Mouse (Mus musculus): ENCODE results near the gene Phf2. TPM values are rescaled to one million over a fixed set of nuclear protein-coding genes. Genes with fewer than 3 reads are reported as not detected.

Phf2 gene
- total RNA-seq (2023), result 27.4 and 28.6 TPM in 2 replicates

DNA sequence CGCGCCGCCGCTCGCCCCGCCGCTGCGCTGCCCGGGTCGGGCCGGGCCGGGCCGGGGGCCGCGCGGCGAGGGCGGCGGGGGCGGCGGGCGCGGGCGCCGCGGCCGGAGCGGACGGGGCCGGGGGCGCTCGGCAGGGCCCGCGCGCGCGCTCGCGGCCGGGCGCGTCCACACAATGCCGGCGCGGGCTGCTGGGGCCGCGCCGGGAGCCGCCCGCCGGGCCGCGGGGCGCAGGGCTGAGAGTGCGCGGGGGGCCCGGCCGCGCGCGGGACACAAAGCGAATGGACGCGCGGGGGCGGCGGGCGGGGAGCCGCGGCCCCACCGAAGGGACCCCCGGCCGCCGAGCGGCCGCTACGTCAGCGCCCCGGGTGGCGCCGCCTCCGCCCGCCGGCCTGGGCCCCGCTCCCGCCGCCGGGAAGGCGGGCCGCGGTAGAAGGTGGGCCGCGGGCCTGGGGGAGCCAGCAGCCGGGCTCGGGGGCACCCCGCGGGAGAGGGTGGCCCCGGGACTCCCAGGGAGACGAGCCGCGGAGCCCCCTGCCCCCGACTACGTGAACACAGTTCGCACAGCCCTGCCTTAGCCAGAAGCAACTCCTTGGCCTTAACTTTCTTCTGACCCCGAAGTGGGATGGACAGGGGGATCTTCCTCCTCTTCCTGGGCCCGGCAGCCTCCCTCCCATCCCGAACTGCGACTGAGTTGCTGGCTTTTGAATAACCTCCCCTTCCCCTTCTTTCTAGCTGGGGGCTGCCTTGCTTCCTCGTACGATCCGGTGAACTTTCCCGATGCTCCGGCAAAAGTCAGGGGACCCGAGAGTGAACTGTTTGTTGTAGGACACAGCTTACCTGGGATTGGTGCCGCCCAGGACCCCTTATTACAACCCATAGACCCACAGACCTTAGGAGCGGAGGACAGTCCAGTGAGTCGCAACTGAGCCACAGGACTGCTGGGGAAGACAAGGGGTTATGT, at the start of gene Phf2:
Gene Phf2 (minus strand): TSS at position 349 of the 961 bp plus-strand sequence.

Other genes with a start within 250 kb of the Phf2 start
- gene Ptpdc1, start 245.5 kb downstream of the Phf2 start, total RNA-seq (2023), result 1.3 and 1.4 TPM in 2 replicates
- gene Barx1, start 208.1 kb downstream of the Phf2 start, total RNA-seq (2023), result not detected in 2 replicates
- gene Fam120a, start 96.9 kb upstream of the Phf2 start, total RNA-seq (2023), result 70.0 and 81.9 TPM in 2 replicates

Measured in neutrophil, adult 65 days (primary cell).